Mouse (Mus musculus) limb, embryonic 13.5 days (tissue): ENCODE data around the gene Itpr1. TPM values are rescaled to one million over a fixed set of nuclear protein-coding genes. Genes with fewer than 3 reads are reported as not detected.

Source experiments
- ATAC-seq: fragments of 200-750 bp; cut with Nextera tagmentation; 2 replicates; pipeline ENCODE4 v1.8.0; 2017; ENCODE audit warnings: low read depth, moderate number of reproducible peaks, moderate TSS enrichment; ENCODE audit not compliant: low FRiP score
- H3K27ac ChIP-seq: fragments of 300-500 bp; sonication (generic); 2 replicates; pipeline ENCODE4 v1.5.1; 2015; ENCODE audit warnings: inconsistent platforms, mild to moderate bottlenecking, moderate library complexity
- H3K27me3 ChIP-seq: fragments of 300-500 bp; sonication (generic); 2 replicates; pipeline ENCODE4 v1.6.1; 2015; ENCODE audit warnings: mild to moderate bottlenecking, inconsistent platforms
- H3K36me3 ChIP-seq: fragments of 300-500 bp; sonication (generic); 2 replicates; pipeline ENCODE4 v1.6.1; 2015; ENCODE audit warnings: inconsistent platforms, mild to moderate bottlenecking, moderate library complexity
- H3K4me1 ChIP-seq: fragments of 300-500 bp; sonication (generic); 2 replicates; pipeline ENCODE4 v1.6.1; 2015; ENCODE audit warnings: inconsistent platforms
- H3K4me2 ChIP-seq: fragments of 300-500 bp; sonication (generic); replicated peaks from 2 replicates; pipeline ENCODE4 v1.6.1; 2015; ENCODE audit warnings: inconsistent platforms, mild to moderate bottlenecking, moderate library complexity
- H3K4me3 ChIP-seq: fragments of 300-500 bp; sonication (generic); 2 replicates; pipeline ENCODE4 v1.5.1; 2015; ENCODE audit warnings: moderate library complexity, mild to moderate bottlenecking, inconsistent platforms
- H3K9ac ChIP-seq: fragments of 300-500 bp; sonication (generic); 2 replicates; pipeline ENCODE4 v1.6.1; 2015; ENCODE audit warnings: mild to moderate bottlenecking, inconsistent platforms
- H3K9me3 ChIP-seq: fragments of 300-500 bp; sonication (generic); 2 replicates; pipeline ENCODE4 v1.6.1; 2016; ENCODE audit warnings: inconsistent platforms
- WGBS: fragments of 180-500 bp; shearing (Covaris S2); methylation state at CpG from one replicate; pipeline ENCODE4 v1.1.7; 2015; 5-methylcytosine and 5-hydroxymethylcytosine counted together
- polyA plus RNA-seq: library from polyadenylated mRNA; unstranded; fragments of >200 nt; fragmentation: Nextera tagmentation; extraction: Ambion mirVana; gene quantifications from 2 replicates; pipeline ENCODE4 v1.2.1, GENCODE M21; 2015

Gene Itpr1
- polyA plus RNA-seq, 1 experiment from 2014 or later = 10.8 TPM

DNA sequence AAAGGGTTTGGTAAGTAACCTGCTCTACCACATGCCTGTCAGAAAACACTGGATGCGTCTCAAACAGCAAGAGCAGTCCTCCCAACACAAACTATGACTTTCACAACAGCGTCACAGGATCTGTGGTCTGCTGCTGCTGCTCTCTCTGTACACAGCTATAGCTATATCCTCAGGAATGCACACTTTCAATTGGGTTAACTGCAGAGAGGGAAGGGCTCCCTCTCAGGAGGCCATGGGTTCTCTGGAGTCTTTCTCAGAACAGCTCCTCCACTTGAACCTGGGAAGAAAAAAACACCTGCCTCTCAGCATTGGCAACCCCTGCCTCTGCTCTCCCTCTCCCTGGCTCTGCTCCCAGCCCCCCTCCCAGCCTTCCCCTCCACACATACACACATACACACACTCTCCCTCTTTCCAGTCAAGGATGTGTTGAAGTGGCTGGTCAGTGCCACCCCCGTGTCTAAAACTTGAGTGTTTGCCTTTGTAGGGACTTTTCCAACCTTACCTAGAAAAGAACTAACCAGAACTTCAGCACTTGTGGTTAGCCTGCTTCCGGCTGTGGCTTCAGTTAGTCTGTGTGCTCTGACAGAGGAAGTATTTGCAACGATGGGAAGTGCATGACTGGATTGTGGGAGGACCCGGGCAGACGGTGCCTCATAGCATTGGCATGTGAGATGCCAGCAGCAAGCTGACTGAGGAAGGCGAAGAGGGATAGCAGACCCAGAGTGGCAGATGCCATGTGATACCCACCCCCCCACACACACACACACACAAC is 323.8 kb downstream of the Itpr1 start:
- peaks cover 18% of the 10 kb centered on the region for H3K4me1 ChIP-seq
- H3K27ac ChIP-seq = no peak overlapping the region
- H3K27me3 ChIP-seq = no peaks in the 10 kb centered on the region
- WGBS = 73% methylated on average over 8 of the region's 8 CpGs
- no peaks in the 10 kb centered on the region for H3K9me3 ChIP-seq
- no peak overlapping the region for H3K4me3 ChIP-seq
- ATAC-seq = peak; percentile 19; the same call in 1 of the 2 replicates
- H3K36me3 ChIP-seq = no peaks in the 10 kb centered on the region
- no peak overlapping the region for H3K9ac ChIP-seq
- H3K4me2 ChIP-seq = no peak overlapping the region

DNA sequence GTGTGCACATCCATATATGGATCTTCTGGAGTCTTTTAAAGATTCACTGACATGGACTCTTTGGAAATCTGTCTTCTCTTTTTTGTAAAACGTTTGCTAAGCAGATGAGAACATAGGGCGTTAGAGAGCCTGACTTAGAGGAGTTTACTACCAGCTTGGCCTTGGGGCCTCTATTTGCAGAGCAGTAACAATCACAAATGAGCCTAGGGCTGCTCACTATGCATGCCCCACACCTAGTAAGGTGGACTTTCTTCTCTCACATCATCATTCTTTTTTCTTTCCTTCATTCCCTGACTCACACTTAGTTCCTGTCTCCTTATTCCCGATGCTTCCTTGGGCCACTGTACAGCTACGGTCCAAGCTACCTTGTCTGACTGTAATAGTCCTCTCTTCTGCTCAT is 325.5 kb downstream of the Itpr1 start:
- no peak overlapping the region for H3K27ac ChIP-seq
- H3K4me1 ChIP-seq = peaks cover 10% of the 10 kb centered on the region
- no peak for ATAC-seq
- H3K27me3 ChIP-seq = no peaks in the 10 kb centered on the region
- 79% methylated on average over 4 of the region's 4 CpGs for WGBS
- no peak overlapping the region for H3K4me2 ChIP-seq
- no peaks in the 10 kb centered on the region for H3K9me3 ChIP-seq
- no peak overlapping the region for H3K9ac ChIP-seq
- no peak overlapping the region for H3K4me3 ChIP-seq
- H3K36me3 ChIP-seq = no peaks in the 10 kb centered on the region; the same call in 1 of the 2 replicates

DNA sequence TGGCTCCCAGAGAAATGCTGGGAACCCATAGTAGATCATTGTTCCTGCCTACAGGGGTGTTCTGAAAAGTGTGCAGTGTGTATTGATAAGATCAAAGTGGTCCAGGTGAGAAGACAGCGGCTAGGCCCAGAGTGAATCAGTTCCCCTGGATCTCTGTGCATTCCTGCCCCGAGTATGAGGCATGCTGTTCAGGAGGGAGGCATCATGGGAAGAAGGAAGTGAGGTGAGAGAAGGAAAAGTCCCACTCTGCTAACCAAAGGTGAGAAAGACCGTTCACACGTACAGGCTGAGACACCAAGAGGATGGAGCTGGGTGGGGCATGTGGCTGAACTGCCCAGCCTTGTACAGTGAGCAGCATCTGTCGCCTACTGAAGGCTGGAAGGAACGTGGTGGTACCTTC is 327.5 kb downstream of the Itpr1 start:
- no peak overlapping the region for H3K9ac ChIP-seq
- 81% methylated on average over 6 of the region's 6 CpGs for WGBS
- no peaks in the 10 kb centered on the region for H3K27me3 ChIP-seq
- peaks cover 10% of the 10 kb centered on the region for H3K4me1 ChIP-seq
- no peak overlapping the region for H3K27ac ChIP-seq
- no peak overlapping the region for H3K4me3 ChIP-seq
- no peaks in the 10 kb centered on the region for H3K9me3 ChIP-seq
- H3K36me3 ChIP-seq = no peaks in the 10 kb centered on the region; the same call in 1 of the 2 replicates
- no peak overlapping the region for H3K4me2 ChIP-seq
- no peak for ATAC-seq

DNA sequence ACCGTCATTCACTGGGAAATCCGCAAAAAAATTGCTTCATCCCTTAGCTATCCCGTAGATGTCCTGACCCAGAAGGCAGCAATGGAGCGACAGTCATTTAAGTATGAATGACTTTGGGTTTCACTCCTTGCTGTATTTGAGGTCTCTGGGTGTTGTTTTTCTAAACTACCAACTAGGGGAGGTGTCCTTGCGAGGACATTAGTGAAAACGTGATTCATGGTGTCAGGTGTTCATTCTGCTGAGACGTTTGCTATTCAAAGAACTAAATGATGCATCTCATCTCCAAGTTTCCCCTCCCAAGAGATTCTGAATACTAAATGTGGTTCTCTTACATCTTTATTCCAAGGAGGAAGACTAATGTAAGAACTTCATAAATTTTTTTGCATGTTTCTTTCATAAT is 332.0 kb downstream of the Itpr1 start:
- Histone ChIP-seq H3K27me3 (no peaks in the 10 kb centered on the region), H3K9me3 (no peaks in the 10 kb centered on the region), H3K36me3 (no peaks in the 10 kb centered on the region; the same call in 1 of the 2 replicates), H3K27ac (no peak overlapping the region), H3K9ac (no peak overlapping the region), H3K4me2 (no peak overlapping the region), H3K4me1 (no peaks in the 10 kb centered on the region), H3K4me3 (no peak overlapping the region)
- WGBS = 82% methylated on average over 7 of the region's 7 CpGs
- no peak for ATAC-seq

DNA sequence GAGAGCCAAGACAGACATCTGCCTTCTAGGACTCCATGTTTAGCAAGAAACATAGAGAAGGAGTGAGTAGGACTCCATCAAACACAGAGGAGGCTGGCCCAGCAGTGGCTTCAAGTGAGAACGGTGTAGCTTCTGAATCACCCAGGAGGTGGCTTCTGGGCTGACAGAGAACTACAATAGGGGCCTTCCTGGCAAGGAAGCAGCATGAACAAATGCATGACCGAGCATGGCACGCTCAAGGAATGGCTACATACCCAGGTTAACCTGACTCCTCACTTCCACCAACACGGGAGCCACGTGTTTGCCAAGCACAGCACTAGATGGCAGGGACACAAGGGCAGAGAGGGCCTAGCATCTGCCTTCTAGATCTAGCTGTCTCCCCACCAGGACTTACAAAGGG is 332.6 kb downstream of the Itpr1 start:
- Histone ChIP-seq H3K36me3 (no peaks in the 10 kb centered on the region; the same call in 1 of the 2 replicates), H3K9ac (no peak overlapping the region), H3K4me1 (no peaks in the 10 kb centered on the region), H3K27ac (no peak overlapping the region), H3K9me3 (no peaks in the 10 kb centered on the region), H3K27me3 (no peaks in the 10 kb centered on the region), H3K4me2 (no peak overlapping the region), H3K4me3 (no peak overlapping the region)
- ATAC-seq = no peak
- WGBS = 83% methylated on average over 5 of the region's 5 CpGs

DNA sequence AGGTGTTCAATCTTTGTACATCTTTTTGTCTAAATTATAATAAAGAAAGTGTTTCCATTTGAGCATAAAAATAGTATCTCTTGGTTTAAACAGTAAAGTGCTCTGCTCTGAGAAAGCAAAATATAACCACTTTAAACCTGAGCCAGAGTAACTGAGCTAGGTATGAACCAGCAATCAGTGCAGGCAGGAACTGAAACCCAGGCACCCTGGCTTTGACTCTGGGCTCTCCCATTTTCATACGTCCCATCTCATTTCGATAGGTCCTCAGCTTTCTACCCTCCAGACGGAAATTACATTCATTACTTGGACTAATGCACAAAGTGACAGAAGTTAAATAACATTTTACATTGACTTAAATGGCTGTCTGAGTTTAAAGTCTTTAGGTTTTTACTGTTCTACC is 335.5 kb downstream of the Itpr1 start:
- Histone ChIP-seq H3K4me2 (no peak overlapping the region), H3K4me3 (no peak overlapping the region), H3K36me3 (peaks cover 3% of the 10 kb centered on the region; the same call in 1 of the 2 replicates), H3K9ac (no peak overlapping the region), H3K27me3 (no peaks in the 10 kb centered on the region), H3K4me1 (no peaks in the 10 kb centered on the region), H3K9me3 (no peaks in the 10 kb centered on the region), H3K27ac (no peak overlapping the region)
- no peak for ATAC-seq
- WGBS = 90% methylated on average over 3 of the region's 3 CpGs

DNA sequence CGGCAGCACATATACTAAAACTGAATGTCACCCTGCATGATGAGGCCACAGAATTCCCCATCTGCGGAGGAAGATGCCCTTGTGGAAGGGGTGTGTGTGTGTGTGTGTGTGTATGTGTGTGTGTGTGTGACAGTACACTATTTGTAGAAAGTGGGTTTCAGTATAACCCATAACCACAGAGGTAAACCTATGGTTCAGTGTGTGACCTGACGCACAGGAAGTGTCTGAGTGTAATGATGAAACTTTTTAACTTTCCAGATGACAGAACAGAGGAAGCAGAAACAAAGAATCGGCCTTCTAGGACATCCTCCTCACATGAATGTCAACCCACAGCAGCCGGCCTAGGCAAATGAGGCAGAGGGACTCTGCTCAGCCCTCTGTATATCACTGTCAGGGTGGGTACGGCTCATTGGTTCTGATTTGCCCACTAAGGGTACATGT is 336.6 kb downstream of the Itpr1 start:
- no peak for ATAC-seq
- no peak overlapping the region for H3K27ac ChIP-seq
- H3K9me3 ChIP-seq = no peaks in the 10 kb centered on the region
- H3K4me3 ChIP-seq = no peak overlapping the region
- H3K4me2 ChIP-seq = no peak overlapping the region
- peaks cover 3% of the 10 kb centered on the region; the same call in 1 of the 2 replicates for H3K36me3 ChIP-seq
- no peak overlapping the region for H3K9ac ChIP-seq
- H3K27me3 ChIP-seq = no peaks in the 10 kb centered on the region
- no peaks in the 10 kb centered on the region for H3K4me1 ChIP-seq
- WGBS = 85% methylated on average over 6 of the region's 6 CpGs

DNA sequence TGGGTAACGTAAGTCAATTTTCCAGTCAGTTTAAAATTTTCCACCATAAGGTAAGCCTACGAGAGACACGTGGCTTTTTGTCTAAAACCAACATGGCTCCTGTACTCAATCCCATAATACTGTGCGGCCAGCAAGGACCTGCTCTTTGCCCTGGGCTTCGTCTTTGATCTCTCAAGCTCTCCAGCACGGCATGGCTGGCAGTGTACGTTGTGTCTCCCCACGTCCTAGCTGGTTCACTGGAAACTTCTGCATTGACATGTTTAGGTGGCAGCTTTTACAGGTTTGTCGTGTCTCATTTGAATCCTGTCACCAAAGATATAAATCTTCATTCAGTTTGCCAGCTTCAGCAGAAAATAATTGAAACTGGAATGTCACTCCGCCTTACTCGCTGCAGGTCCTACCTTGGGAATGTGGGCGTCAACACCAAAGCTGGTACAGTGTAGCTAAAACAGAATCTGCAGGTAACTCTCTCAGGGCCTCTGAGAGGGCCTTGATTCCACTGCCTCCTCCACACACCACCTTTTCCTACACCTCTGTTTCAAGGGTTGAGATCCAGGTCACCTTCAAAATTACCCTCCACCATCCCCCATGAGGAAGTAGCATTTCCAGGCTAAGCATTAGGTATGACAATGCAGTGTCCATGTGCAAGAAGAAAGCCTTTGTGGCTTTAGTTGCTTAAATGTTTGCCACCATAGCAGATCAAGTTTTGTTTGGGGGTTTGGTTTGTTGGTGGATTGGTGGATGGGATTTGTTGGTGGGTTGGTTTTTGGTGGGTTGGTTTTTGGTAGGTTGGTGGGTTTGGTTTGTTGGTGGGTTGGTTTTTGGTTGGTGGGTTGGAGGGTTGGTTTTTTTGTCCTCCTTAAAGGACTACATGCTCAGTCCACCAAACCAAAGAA is 339.1 kb downstream of the Itpr1 start:
- Histone ChIP-seq H3K36me3 (peaks cover 3% of the 10 kb centered on the region; the same call in 1 of the 2 replicates), H3K9ac (no peak overlapping the region), H3K4me2 (no peak overlapping the region), H3K4me1 (no peaks in the 10 kb centered on the region), H3K27ac (no peak overlapping the region), H3K27me3 (no peaks in the 10 kb centered on the region), H3K9me3 (no peaks in the 10 kb centered on the region), H3K4me3 (no peak overlapping the region)
- 84% methylated on average over 12 of the region's 12 CpGs for WGBS
- ATAC-seq = no peak

DNA sequence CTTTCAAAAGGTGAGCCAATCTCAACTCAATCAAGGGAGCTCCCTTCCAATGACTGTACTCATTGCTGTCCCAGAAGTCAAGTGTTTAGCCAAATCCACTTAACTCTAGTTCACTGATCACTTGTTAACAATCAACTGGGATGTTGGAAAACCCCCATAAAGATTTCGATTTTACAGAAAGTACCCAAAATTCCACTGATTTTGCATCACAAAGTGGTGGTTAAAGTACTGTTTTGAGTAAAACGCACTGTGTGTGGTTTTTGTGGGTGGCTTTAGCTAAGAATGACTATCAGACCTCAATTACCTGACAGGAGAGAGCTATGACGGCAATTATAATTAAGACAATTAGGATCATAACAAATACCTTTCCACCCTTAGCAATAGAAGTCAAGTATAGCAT is 340.1 kb downstream of the Itpr1 start:
- ATAC-seq = no peak
- Histone ChIP-seq H3K4me2 (no peak overlapping the region), H3K9me3 (no peaks in the 10 kb centered on the region), H3K4me1 (no peaks in the 10 kb centered on the region), H3K36me3 (peaks cover 3% of the 10 kb centered on the region; the same call in 1 of the 2 replicates), H3K4me3 (no peak overlapping the region), H3K27ac (no peak overlapping the region), H3K27me3 (no peaks in the 10 kb centered on the region), H3K9ac (no peak overlapping the region)
- 78% methylated on average over 3 of the region's 3 CpGs for WGBS

DNA sequence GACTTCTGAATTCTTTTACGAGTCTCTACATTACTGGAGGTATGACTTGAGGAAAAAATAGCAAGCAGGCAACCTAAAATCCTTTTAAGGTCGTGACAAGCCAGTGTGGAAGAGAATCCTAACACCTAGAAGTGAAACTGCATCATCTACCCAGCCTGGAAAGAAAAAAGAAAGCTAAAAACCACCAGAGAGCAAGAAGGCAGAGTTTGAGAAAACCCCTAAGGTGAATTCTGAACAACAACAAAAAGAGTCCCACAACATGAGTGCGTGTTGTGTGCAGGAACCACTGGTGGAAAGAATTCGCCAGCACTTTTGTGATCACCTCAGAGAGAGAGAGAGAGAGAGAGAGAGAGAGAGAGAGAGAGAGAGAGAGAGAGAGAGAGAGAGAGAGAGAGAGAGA is 340.6 kb downstream of the Itpr1 start:
- H3K4me3 ChIP-seq = no peak overlapping the region
- no peak overlapping the region for H3K4me2 ChIP-seq
- H3K36me3 ChIP-seq = peaks cover 3% of the 10 kb centered on the region; the same call in 1 of the 2 replicates
- WGBS = 86% methylated on average over 4 of the region's 4 CpGs
- H3K27me3 ChIP-seq = no peaks in the 10 kb centered on the region
- H3K9ac ChIP-seq = no peak overlapping the region
- H3K4me1 ChIP-seq = no peaks in the 10 kb centered on the region
- no peaks in the 10 kb centered on the region for H3K9me3 ChIP-seq
- ATAC-seq = no peak
- no peak overlapping the region for H3K27ac ChIP-seq

DNA sequence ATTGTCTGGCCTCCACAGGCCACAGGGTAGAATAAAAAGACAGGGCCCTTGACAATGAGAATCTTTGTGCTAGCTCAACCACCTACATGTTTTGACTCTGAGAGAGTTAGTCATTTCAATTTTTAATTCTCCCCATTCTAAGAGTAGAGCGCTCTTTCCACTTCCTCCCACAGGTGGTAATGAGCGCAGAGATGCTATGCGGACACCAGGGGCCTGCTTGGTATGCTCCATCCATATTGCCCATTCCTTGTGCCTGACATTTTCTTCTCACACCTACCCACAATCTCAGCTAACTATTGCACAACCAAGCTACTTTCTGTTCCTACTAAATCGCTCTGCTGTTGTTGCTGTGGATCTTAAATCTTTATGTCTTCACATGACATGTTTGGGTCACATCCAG is 341.5 kb downstream of the Itpr1 start:
- no peaks in the 10 kb centered on the region for H3K4me1 ChIP-seq
- ATAC-seq = no peak
- H3K9me3 ChIP-seq = no peaks in the 10 kb centered on the region
- H3K27me3 ChIP-seq = no peaks in the 10 kb centered on the region
- WGBS = 93% methylated on average over 4 of the region's 4 CpGs
- no peak overlapping the region for H3K27ac ChIP-seq
- H3K4me2 ChIP-seq = no peak overlapping the region
- H3K4me3 ChIP-seq = no peak overlapping the region
- H3K36me3 ChIP-seq = peaks cover 3% of the 10 kb centered on the region; the same call in 1 of the 2 replicates
- no peak overlapping the region for H3K9ac ChIP-seq

DNA sequence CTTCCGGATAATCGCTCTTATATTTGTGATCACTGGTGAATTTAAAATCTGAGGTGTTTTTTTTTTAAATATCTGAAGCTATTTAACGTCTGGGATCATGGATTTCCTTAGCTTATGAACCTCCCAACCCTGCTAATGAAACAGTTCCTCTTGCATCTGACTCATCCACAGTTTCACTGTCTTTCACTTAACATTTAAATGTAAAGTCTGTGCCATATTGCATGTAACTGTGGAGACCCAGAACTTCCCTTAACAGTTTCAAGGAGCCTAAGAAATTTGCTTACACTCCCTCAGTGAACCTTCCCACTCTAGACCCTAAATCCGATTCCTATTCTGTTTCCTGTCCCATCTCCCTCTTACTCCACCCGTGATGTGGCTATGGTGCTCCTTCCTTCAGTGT is 342.0 kb downstream of the Itpr1 start:
- peaks cover 3% of the 10 kb centered on the region; the same call in 1 of the 2 replicates for H3K36me3 ChIP-seq
- no peak overlapping the region for H3K4me2 ChIP-seq
- no peak for ATAC-seq
- H3K27me3 ChIP-seq = no peaks in the 10 kb centered on the region
- no peaks in the 10 kb centered on the region for H3K9me3 ChIP-seq
- H3K4me3 ChIP-seq = no peak overlapping the region
- H3K9ac ChIP-seq = no peak overlapping the region
- 85% methylated on average over 5 of the region's 5 CpGs for WGBS
- H3K27ac ChIP-seq = no peak overlapping the region
- no peaks in the 10 kb centered on the region for H3K4me1 ChIP-seq
